ENCODE assay signal across 8 mouse cellular contexts in the genomic region with DNA sequence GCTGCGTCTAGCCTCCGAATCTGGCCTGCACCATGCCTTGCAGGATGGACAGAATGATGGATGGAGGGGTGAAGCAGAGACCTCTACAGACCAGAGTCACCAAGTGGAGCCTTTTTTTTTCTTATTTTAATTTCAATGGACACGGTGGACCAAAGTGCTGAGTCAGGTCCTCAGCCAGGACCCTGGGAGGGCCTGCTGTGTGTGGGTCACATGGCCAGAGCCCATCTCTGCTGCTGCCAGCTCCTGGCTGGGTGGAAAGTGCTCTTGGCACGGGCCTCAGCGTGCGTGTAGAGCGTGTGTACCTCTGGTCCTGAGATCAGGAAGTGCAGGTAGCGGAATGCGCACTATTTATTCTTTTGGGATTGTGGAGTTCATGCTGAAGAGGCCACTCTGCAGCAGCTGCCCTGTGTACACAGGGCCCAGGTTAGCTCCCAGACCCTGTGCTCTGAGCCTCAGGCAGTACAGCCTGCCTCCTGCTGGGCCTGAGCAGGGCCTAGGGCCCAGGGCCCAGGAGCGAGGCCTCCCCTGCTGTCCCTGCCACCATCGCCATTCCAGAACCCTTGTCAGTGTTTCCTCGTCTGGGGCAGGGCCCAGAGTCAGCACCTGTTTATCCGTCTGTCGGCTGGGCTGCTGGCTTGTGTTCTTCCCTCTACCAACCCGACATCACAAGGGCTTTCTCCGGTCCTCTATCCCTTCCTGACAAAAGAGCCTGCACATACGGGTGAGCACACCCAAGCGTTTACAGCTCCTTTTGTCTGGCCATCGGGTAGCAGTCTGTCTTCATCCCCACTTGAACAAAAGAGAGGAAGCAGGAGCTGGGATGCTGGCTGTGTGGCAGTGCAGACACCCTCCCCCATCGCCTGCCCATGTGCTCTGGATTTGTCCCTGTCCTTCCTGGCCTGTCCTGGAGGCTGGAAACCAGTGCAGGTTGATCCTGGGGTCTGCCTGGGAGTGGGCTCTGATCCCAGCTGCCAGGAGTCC. TPM values are rescaled to one million over a fixed set of nuclear protein-coding genes. Genes with fewer than 3 reads are reported as not detected.
DNase-seq lines count a peak whose midpoint lies in the region; ATAC-seq lines count a peak whose summit lies in the region.
"Had no signal": no experiment of that assay in that cellular context is flagged by ENCODE, and none has a peak within 500 bp of the region (broad histone marks: within the 10 kb centered on the region; RNA-seq: fewer than 3 reads in every experiment).

No protein-coding gene starts in this region.

- H3K9ac ChIP-seq in liver, embryonic 12.5 days = no peak overlapping the region
- H3K9ac ChIP-seq in liver, embryonic 11.5 days (ENCODE audit: low read depth, low read length) = no peak overlapping the region
- peak overlapping the region; percentile 1; the same call in 1 of the 2 replicates for H3K9ac ChIP-seq in embryonic facial prominence, embryonic 11.5 days (replicated peaks; ENCODE audit: low read length)
- peak overlapping the region; percentile 33 for H3K9ac ChIP-seq in lung, embryonic 16.5 days (ENCODE audit: low read length)
- H3K9ac ChIP-seq: liver, embryonic 15.5 days had no signal

- no peaks in the 10 kb centered on the region for H3K9me3 ChIP-seq in liver, embryonic 12.5 days (replicated peaks)
- H3K9me3 ChIP-seq in liver, embryonic 11.5 days (ENCODE audit: control insufficient read depth, low read length) = no peaks in the 10 kb centered on the region
- H3K9me3 ChIP-seq in embryonic facial prominence, embryonic 11.5 days (replicated peaks; ENCODE audit: control insufficient read depth, low read length) = no peaks in the 10 kb centered on the region
- no peaks in the 10 kb centered on the region for H3K9me3 ChIP-seq in lung, embryonic 16.5 days (ENCODE audit: control insufficient read depth, low read length)
- H3K9me3 ChIP-seq: liver, embryonic 15.5 days had no signal

- H3K4me3 ChIP-seq in liver, embryonic 12.5 days = no peak overlapping the region
- H3K4me3 ChIP-seq in liver, embryonic 11.5 days (ENCODE audit: low read depth, low read length) = no peak overlapping the region
- H3K4me3 ChIP-seq in embryonic facial prominence, embryonic 11.5 days (ENCODE audit: low read depth, low read length) = no peak overlapping the region
- H3K4me3 ChIP-seq in lung, embryonic 16.5 days (ENCODE audit: low read length) = no peak overlapping the region
- H3K4me3 ChIP-seq: liver, embryonic 15.5 days had no signal

- DNase-seq in liver, embryonic 11.5 days (ENCODE audit: low spot score) = no peak
- DNase-seq in embryonic facial prominence, embryonic 11.5 days (ENCODE audit: low spot score) = peak; percentile 12
- no peak for DNase-seq in adipocyte (ENCODE audit: low spot score)
- DNase-seq in right cerebral cortex, adult 18-20 months = no peak

- no peak overlapping the region for H3K4me2 ChIP-seq in liver, embryonic 12.5 days
- H3K4me2 ChIP-seq in liver, embryonic 11.5 days = no peak overlapping the region
- H3K4me2 ChIP-seq in embryonic facial prominence, embryonic 11.5 days (ENCODE audit: low read depth, low read length) = no peak overlapping the region
- no peak overlapping the region for H3K4me2 ChIP-seq in lung, embryonic 16.5 days (ENCODE audit: low read depth, low read length)
- H3K4me2 ChIP-seq: liver, embryonic 15.5 days had no signal

- no peak for ATAC-seq in liver, embryonic 12.5 days
- ATAC-seq in liver, embryonic 11.5 days (replicated peaks; ENCODE audit: low FRiP score) = no peak
- peak; percentile 51; the same call in 1 of the 2 replicates for ATAC-seq in embryonic facial prominence, embryonic 11.5 days (replicated peaks; ENCODE audit: insufficient number of reproducible peaks, low FRiP score, low TSS enrichment, low read depth)
- peak; percentile 94 for ATAC-seq in lung, embryonic 16.5 days (ENCODE audit: low read depth)
- no peak for ATAC-seq in megakaryocyte, adult 5-6 weeks (ENCODE audit: poor library complexity, severe bottlenecking)

- 80% methylated on average over 20 of the region's 20 CpGs for WGBS in liver, embryonic 12.5 days (ENCODE audit: insufficient replicate concordance)
- WGBS in liver, embryonic 11.5 days = 76% methylated on average over 20 of the region's 20 CpGs
- WGBS in embryonic facial prominence, embryonic 11.5 days = 37% methylated on average over 20 of the region's 20 CpGs
- 50% methylated on average over 20 of the region's 20 CpGs for WGBS in lung, embryonic 16.5 days

- peak overlapping the region; percentile 20; the same call in 1 of the 2 replicates for H3K27ac ChIP-seq in liver, embryonic 12.5 days
- no peak overlapping the region for H3K27ac ChIP-seq in liver, embryonic 11.5 days (ENCODE audit: low read depth, low read length)
- peak overlapping the region; percentile 28 for H3K27ac ChIP-seq in embryonic facial prominence, embryonic 11.5 days (replicated peaks; ENCODE audit: low read depth, low read length)
- H3K27ac ChIP-seq in lung, embryonic 16.5 days (ENCODE audit: low read length) = peak overlapping the region; percentile 91
- H3K27ac ChIP-seq: liver, embryonic 15.5 days had no signal

- no peaks in the 10 kb centered on the region for H3K27me3 ChIP-seq in liver, embryonic 12.5 days (replicated peaks)
- H3K27me3 ChIP-seq in liver, embryonic 11.5 days (replicated peaks; ENCODE audit: control insufficient read depth, insufficient read depth, low read length) = no peaks in the 10 kb centered on the region
- no peaks in the 10 kb centered on the region for H3K27me3 ChIP-seq in embryonic facial prominence, embryonic 11.5 days (ENCODE audit: control insufficient read depth, insufficient read depth, low read length)
- no peaks in the 10 kb centered on the region for H3K27me3 ChIP-seq in lung, embryonic 16.5 days (ENCODE audit: control insufficient read depth, insufficient read depth, low read depth, low read length)
- H3K27me3 ChIP-seq: liver, embryonic 15.5 days had no signal

- H3K36me3 ChIP-seq in liver, embryonic 12.5 days = peaks cover 94% of the 10 kb centered on the region
- H3K36me3 ChIP-seq in liver, embryonic 11.5 days (ENCODE audit: control insufficient read depth, insufficient read depth, low read length) = peaks cover 44% of the 10 kb centered on the region
- peaks cover 4% of the 10 kb centered on the region; the same call in 1 of the 2 replicates for H3K36me3 ChIP-seq in embryonic facial prominence, embryonic 11.5 days (replicated peaks; ENCODE audit: control insufficient read depth, insufficient read depth, low read depth, low read length)
- peaks cover 34% of the 10 kb centered on the region for H3K36me3 ChIP-seq in lung, embryonic 16.5 days (ENCODE audit: control insufficient read depth, insufficient read depth, low read length)

- H3K4me1 ChIP-seq in liver, embryonic 12.5 days = peaks cover 16% of the 10 kb centered on the region
- no peaks in the 10 kb centered on the region for H3K4me1 ChIP-seq in liver, embryonic 11.5 days (replicated peaks; ENCODE audit: control insufficient read depth, insufficient read depth, low read length)
- no peaks in the 10 kb centered on the region for H3K4me1 ChIP-seq in embryonic facial prominence, embryonic 11.5 days (ENCODE audit: control insufficient read depth, insufficient read depth, low read length)
- H3K4me1 ChIP-seq in lung, embryonic 16.5 days (replicated peaks; ENCODE audit: control insufficient read depth, insufficient read depth, low read length) = peaks cover 13% of the 10 kb centered on the region; the same call in 1 of the 2 replicates

RNA-seq across cellular contexts. Expression of a gene that starts 7.4 kb away (rescaled TPM):
- 23.5 and 24.3 TPM in 2 replicates for polyA plus RNA-seq in liver, embryonic 12.5 days (2016; fragmentation: Nextera tagmentation; extraction: Ambion mirVana)
- 37.6 and 39.9 TPM in 2 replicates for polyA plus RNA-seq in liver, embryonic 11.5 days (2014; fragmentation: Nextera tagmentation; extraction: Ambion mirVana)
- polyA plus RNA-seq in embryonic facial prominence, embryonic 11.5 days (2014; fragmentation: Nextera tagmentation; extraction: Ambion mirVana) = 29.1 and 33.4 TPM in 2 replicates
- polyA plus RNA-seq in lung, embryonic 16.5 days (2015; fragmentation: Nextera tagmentation; extraction: Ambion mirVana) = 49.6 and 52.6 TPM in 2 replicates
- total RNA-seq in megakaryocyte, adult 5-6 weeks (2015) = 5.3 and 6.0 TPM in 2 replicates
- total RNA-seq in megakaryocyte, adult 5-6 weeks (2017) = 11.5 and 16.8 TPM in 2 replicates

RNA-seq across cellular contexts. Expression of a gene that starts 16.1 kb away (rescaled TPM):
- 26.0 and 28.6 TPM in 2 replicates for polyA plus RNA-seq in liver, embryonic 12.5 days (2016; fragmentation: Nextera tagmentation; extraction: Ambion mirVana)
- 26.1 and 38.3 TPM in 2 replicates for polyA plus RNA-seq in liver, embryonic 11.5 days (2014; fragmentation: Nextera tagmentation; extraction: Ambion mirVana)
- 24.0 and 29.6 TPM in 2 replicates for polyA plus RNA-seq in embryonic facial prominence, embryonic 11.5 days (2014; fragmentation: Nextera tagmentation; extraction: Ambion mirVana)
- polyA plus RNA-seq in lung, embryonic 16.5 days (2015; fragmentation: Nextera tagmentation; extraction: Ambion mirVana) = 39.3 and 42.4 TPM in 2 replicates
- total RNA-seq in megakaryocyte, adult 5-6 weeks (2015) = 26.2 and 29.6 TPM in 2 replicates
- 13.9 and 14.2 TPM in 2 replicates for total RNA-seq in megakaryocyte, adult 5-6 weeks (2017)

RNA-seq across cellular contexts. Expression of a gene that starts 16.4 kb away (rescaled TPM):
- polyA plus RNA-seq in liver, embryonic 12.5 days (2016; fragmentation: Nextera tagmentation; extraction: Ambion mirVana) = 168 and 173 TPM in 2 replicates
- polyA plus RNA-seq in liver, embryonic 11.5 days (2014; fragmentation: Nextera tagmentation; extraction: Ambion mirVana) = 124 and 135 TPM in 2 replicates
- 53.7 and 62.4 TPM in 2 replicates for polyA plus RNA-seq in embryonic facial prominence, embryonic 11.5 days (2014; fragmentation: Nextera tagmentation; extraction: Ambion mirVana)
- polyA plus RNA-seq in lung, embryonic 16.5 days (2015; fragmentation: Nextera tagmentation; extraction: Ambion mirVana) = 163 TPM in 2 replicates
- 68.9 and 69.0 TPM in 2 replicates for total RNA-seq in megakaryocyte, adult 5-6 weeks (2015)
- total RNA-seq in megakaryocyte, adult 5-6 weeks (2017) = 44.3 and 45.9 TPM in 2 replicates

RNA-seq across cellular contexts. Expression of a gene that starts 35.4 kb away (rescaled TPM):
- polyA plus RNA-seq in liver, embryonic 12.5 days (2016; fragmentation: Nextera tagmentation; extraction: Ambion mirVana) = 12.7 and 13.6 TPM in 2 replicates
- 19.7 and 21.2 TPM in 2 replicates for polyA plus RNA-seq in liver, embryonic 11.5 days (2014; fragmentation: Nextera tagmentation; extraction: Ambion mirVana)
- polyA plus RNA-seq in embryonic facial prominence, embryonic 11.5 days (2014; fragmentation: Nextera tagmentation; extraction: Ambion mirVana) = 15.6 and 18.0 TPM in 2 replicates
- polyA plus RNA-seq in lung, embryonic 16.5 days (2015; fragmentation: Nextera tagmentation; extraction: Ambion mirVana) = 23.4 and 24.8 TPM in 2 replicates
- total RNA-seq in megakaryocyte, adult 5-6 weeks (2015) = 2.0 and 2.1 TPM in 2 replicates
- 2.7 and 5.2 TPM in 2 replicates for total RNA-seq in megakaryocyte, adult 5-6 weeks (2017)

RNA-seq across cellular contexts. Expression of a gene that starts 40.3 kb away (rescaled TPM):
- 30.3 and 33.7 TPM in 2 replicates for polyA plus RNA-seq in liver, embryonic 12.5 days (2016; fragmentation: Nextera tagmentation; extraction: Ambion mirVana)
- polyA plus RNA-seq in liver, embryonic 11.5 days (2014; fragmentation: Nextera tagmentation; extraction: Ambion mirVana) = 44.0 and 48.9 TPM in 2 replicates
- polyA plus RNA-seq in embryonic facial prominence, embryonic 11.5 days (2014; fragmentation: Nextera tagmentation; extraction: Ambion mirVana) = 41.6 and 50.0 TPM in 2 replicates
- polyA plus RNA-seq in lung, embryonic 16.5 days (2015; fragmentation: Nextera tagmentation; extraction: Ambion mirVana) = 81.5 and 83.9 TPM in 2 replicates
- 14.9 and 16.5 TPM in 2 replicates for total RNA-seq in megakaryocyte, adult 5-6 weeks (2015)
- 20.4 and 24.3 TPM in 2 replicates for total RNA-seq in megakaryocyte, adult 5-6 weeks (2017)

Comparison
In these comparisons a context has a peak if more than half of its experiments do, and no peak if none do; other contexts are left out.
1. ATAC-seq: peak in embryonic facial prominence, embryonic 11.5 days (single experiment) and lung, embryonic 16.5 days (single experiment); none in liver, embryonic 12.5 days (single experiment), liver, embryonic 11.5 days (single experiment) and megakaryocyte, adult 5-6 weeks (single experiment).
2. H3K9ac ChIP-seq: peak in embryonic facial prominence, embryonic 11.5 days (single experiment) and lung, embryonic 16.5 days (single experiment); none in liver, embryonic 12.5 days (single experiment) and liver, embryonic 11.5 days (single experiment).